ENCODE assay signal across 17 mouse cellular contexts in genomic region chr8:66918471-66918870, GRCm38 (mm10). TPM values are rescaled to one million over a fixed set of nuclear protein-coding genes. Genes with fewer than 3 reads are reported as not detected.
A peak's percentile ranks its signal among the peaks of the same experiment; 100 is the strongest.
DNase-seq lines count a peak whose midpoint lies in the region; ATAC-seq and TF ChIP-seq lines count a peak whose summit lies in the region.
"Had no signal": no experiment of that assay in that cellular context is flagged by ENCODE, and none has a peak within 500 bp of the region (broad histone marks: within the 10 kb centered on the region; RNA-seq: fewer than 3 reads in every experiment).

No protein-coding gene starts in this region.

- DNase-seq in embryo, embryonic 10 days (ENCODE audit: low spot score) = peak; percentile 4
- DNase-seq in embryo, embryonic 9.5 days (ENCODE audit: extremely low spot score) = no peak
- DNase-seq in hindbrain, embryonic 11.5 days (ENCODE audit: low spot score) = no peak
- DNase-seq in hindbrain, embryonic 10.5 days (ENCODE audit: low spot score) = no peak
- no peak for DNase-seq in midbrain, embryonic 11.5 days (ENCODE audit: low spot score, missing footprints)
- DNase-seq in midbrain, embryonic 10.5 days (ENCODE audit: low spot score) = no peak
- DNase-seq in midbrain, postnatal 0 days (ENCODE audit: low spot score) = no peak
- no peak for DNase-seq in ovary, adult 18-20 months (ENCODE audit: low spot score)
- DNase-seq: cerebellum, adult 8-10 months; gastrocnemius, postnatal 36 days; kidney, postnatal 25 days; left cerebral cortex, postnatal 4 days; lung, adult 18-20 months; right cerebral cortex, postnatal 4 days had no signal

- H3K4me3 ChIP-seq in hindbrain, embryonic 11.5 days (ENCODE audit: low read depth, low read length) = no peak overlapping the region
- no peak overlapping the region for H3K4me3 ChIP-seq in hindbrain, embryonic 10.5 days
- H3K4me3 ChIP-seq in midbrain, embryonic 11.5 days (ENCODE audit: low read depth, low read length) = no peak overlapping the region
- no peak overlapping the region for H3K4me3 ChIP-seq in midbrain, embryonic 10.5 days
- no peak overlapping the region for H3K4me3 ChIP-seq in midbrain, postnatal 0 days (ENCODE audit: low read depth, low read length)
- H3K4me3 ChIP-seq: hindbrain, embryonic 15.5 days; megakaryocyte, embryonic 14.5 days; myocyte had no signal

- no peaks in the 10 kb centered on the region for H3K27me3 ChIP-seq in hindbrain, embryonic 11.5 days (ENCODE audit: control insufficient read depth, insufficient read depth, low read length)
- H3K27me3 ChIP-seq in hindbrain, embryonic 10.5 days (ENCODE audit: insufficient read depth, poor library complexity, severe bottlenecking) = no peaks in the 10 kb centered on the region
- H3K27me3 ChIP-seq in midbrain, embryonic 11.5 days (ENCODE audit: control insufficient read depth, insufficient read depth, low read length) = no peaks in the 10 kb centered on the region
- H3K27me3 ChIP-seq in midbrain, embryonic 10.5 days (ENCODE audit: low read depth, poor library complexity, severe bottlenecking) = no peaks in the 10 kb centered on the region
- H3K27me3 ChIP-seq in midbrain, postnatal 0 days (ENCODE audit: insufficient read depth, low read length) = no peaks in the 10 kb centered on the region
- H3K27me3 ChIP-seq: hindbrain, embryonic 15.5 days had no signal

- no peaks in the 10 kb centered on the region for H3K9me3 ChIP-seq in hindbrain, embryonic 11.5 days (ENCODE audit: control insufficient read depth, low read length)
- H3K9me3 ChIP-seq in hindbrain, embryonic 10.5 days = no peaks in the 10 kb centered on the region
- no peaks in the 10 kb centered on the region for H3K9me3 ChIP-seq in midbrain, embryonic 11.5 days (ENCODE audit: control insufficient read depth, low read length)
- H3K9me3 ChIP-seq in midbrain, embryonic 10.5 days (replicated peaks) = 0 out of 2 replicates have a peak, but pooled peaks cover 2% of the 10 kb centered on the region
- H3K9me3 ChIP-seq in midbrain, postnatal 0 days (ENCODE audit: low read length) = no peaks in the 10 kb centered on the region
- H3K9me3 ChIP-seq: hindbrain, embryonic 15.5 days had no signal

- H3K27ac ChIP-seq in hindbrain, embryonic 11.5 days (ENCODE audit: low read depth, low read length) = no peak overlapping the region
- no peak overlapping the region for H3K27ac ChIP-seq in hindbrain, embryonic 10.5 days
- H3K27ac ChIP-seq in midbrain, embryonic 11.5 days (ENCODE audit: low read depth, low read length) = no peak overlapping the region
- no peak overlapping the region for H3K27ac ChIP-seq in midbrain, embryonic 10.5 days (replicated peaks)
- H3K27ac ChIP-seq in midbrain, postnatal 0 days (ENCODE audit: low read depth, low read length) = no peak overlapping the region
- H3K27ac ChIP-seq: hindbrain, embryonic 15.5 days had no signal

- H3K4me2 ChIP-seq in hindbrain, embryonic 11.5 days (replicated peaks; ENCODE audit: low read depth, low read length) = no peak overlapping the region
- H3K4me2 ChIP-seq in midbrain, embryonic 11.5 days = no peak overlapping the region
- no peak overlapping the region for H3K4me2 ChIP-seq in midbrain, postnatal 0 days (ENCODE audit: low read depth, low read length, poor library complexity, severe bottlenecking)
- H3K4me2 ChIP-seq: hindbrain, embryonic 15.5 days had no signal

- no peak for TF ChIP-seq CTCF in midbrain, postnatal 0 days (IDR thresholded peaks at IDR 0.05)

- 69% methylated on average over 4 of the region's 4 CpGs for WGBS in hindbrain, embryonic 11.5 days
- 60% methylated on average over 4 of the region's 4 CpGs for WGBS in hindbrain, embryonic 10.5 days
- 72% methylated on average over 4 of the region's 4 CpGs for WGBS in midbrain, embryonic 11.5 days
- WGBS in midbrain, embryonic 10.5 days = 75% methylated on average over 4 of the region's 4 CpGs
- WGBS in midbrain, postnatal 0 days = 69% methylated on average over 4 of the region's 4 CpGs

- no peak overlapping the region for H3K9ac ChIP-seq in hindbrain, embryonic 11.5 days (ENCODE audit: low read depth, low read length)
- no peak overlapping the region for H3K9ac ChIP-seq in midbrain, embryonic 11.5 days (ENCODE audit: low read length)
- no peak overlapping the region for H3K9ac ChIP-seq in midbrain, postnatal 0 days (replicated peaks; ENCODE audit: low read length, poor library complexity, severe bottlenecking)
- H3K9ac ChIP-seq: hindbrain, embryonic 15.5 days had no signal

- H3K36me3 ChIP-seq in hindbrain, embryonic 11.5 days (ENCODE audit: control insufficient read depth, insufficient read depth, low read length) = no peaks in the 10 kb centered on the region
- no peaks in the 10 kb centered on the region for H3K36me3 ChIP-seq in hindbrain, embryonic 10.5 days
- no peaks in the 10 kb centered on the region for H3K36me3 ChIP-seq in midbrain, embryonic 11.5 days (ENCODE audit: control insufficient read depth, insufficient read depth, low read length)
- H3K36me3 ChIP-seq in midbrain, embryonic 10.5 days = no peaks in the 10 kb centered on the region
- H3K36me3 ChIP-seq in midbrain, postnatal 0 days (ENCODE audit: insufficient read depth, low read length) = no peaks in the 10 kb centered on the region
- H3K36me3 ChIP-seq: hindbrain, embryonic 15.5 days had no signal

- ATAC-seq in hindbrain, embryonic 11.5 days (ENCODE audit: low FRiP score) = peak; percentile 59; the same call in 1 of the 2 replicates
- peak; percentile 14; the same call in 1 of the 2 replicates for ATAC-seq in midbrain, embryonic 11.5 days (ENCODE audit: low FRiP score)
- 0 out of 2 replicates have a peak, but pooled peaks have one; percentile 5 for ATAC-seq in midbrain, postnatal 0 days (ENCODE audit: low FRiP score)

- H3K4me1 ChIP-seq in hindbrain, embryonic 11.5 days (replicated peaks; ENCODE audit: control insufficient read depth, insufficient read depth, low read length) = no peaks in the 10 kb centered on the region
- H3K4me1 ChIP-seq in hindbrain, embryonic 10.5 days (replicated peaks) = 0 out of 2 replicates have a peak, but pooled peaks cover 5% of the 10 kb centered on the region
- H3K4me1 ChIP-seq in midbrain, embryonic 11.5 days (ENCODE audit: control insufficient read depth, insufficient read depth, low read length) = no peaks in the 10 kb centered on the region
- no peaks in the 10 kb centered on the region for H3K4me1 ChIP-seq in midbrain, embryonic 10.5 days
- H3K4me1 ChIP-seq in midbrain, postnatal 0 days (ENCODE audit: insufficient read depth, low read length) = no peaks in the 10 kb centered on the region
- H3K4me1 ChIP-seq: hindbrain, embryonic 15.5 days had no signal

RNA-seq across cellular contexts. Expression of gene Naf1, which starts 58.5 kb away (rescaled TPM):
- polyA plus RNA-seq in hindbrain, embryonic 11.5 days (2014; fragmentation: Nextera tagmentation; extraction: Ambion mirVana) = 4.9 and 5.7 TPM in 2 replicates
- 2.5 and 3.8 TPM in 2 replicates for polyA plus RNA-seq in hindbrain, embryonic 10.5 days (2016; fragmentation: Nextera tagmentation; extraction: Ambion mirVana)
- 5.0 and 5.2 TPM in 2 replicates for polyA plus RNA-seq in midbrain, embryonic 11.5 days (2014; fragmentation: Nextera tagmentation; extraction: Ambion mirVana)
- polyA plus RNA-seq in midbrain, embryonic 10.5 days (2016; fragmentation: Nextera tagmentation; extraction: Ambion mirVana) = 2.8 and 3.1 TPM in 2 replicates
- total RNA-seq in midbrain, postnatal 0 days (2014; rRNA removed) = 8.8 and 10.2 TPM in 2 replicates
- 2.0 and 2.3 TPM in 2 replicates for polyA plus RNA-seq in midbrain, postnatal 0 days (2015; fragmentation: Nextera tagmentation; extraction: Ambion mirVana)

Comparison
In these comparisons a context has a peak if more than half of its experiments do, and no peak if none do; other contexts are left out.
1. ATAC-seq: peak in every context shown above with its lines; median percentile 59 in hindbrain, embryonic 11.5 days; 14 in midbrain, embryonic 11.5 days; 5 in midbrain, postnatal 0 days.